Mouse (Mus musculus): ENCODE measurements at regions not wholly inside any gene's neighbourhood (a gene's known extent, or its start where the extent isn't known, plus 50 kb on each side); places are given as distances from the start of the nearest gene placed in this dataset.

- no peak for DNase-seq
These were observed 1760.2 kb upstream of the Acvr2a start for GRCm38 (mm10) chr2:47053689-47054088.

GRCm38 (mm10) chr2:47074191-47074590 is 1739.7 kb upstream of the Acvr2a start:
- no peak for DNase-seq

GRCm38 (mm10) chr2:47075225-47075624 is 1738.7 kb upstream of the Acvr2a start:
- no peak for DNase-seq

GRCm38 (mm10) chr2:47088635-47089034 is 1725.3 kb upstream of the Acvr2a start:
- DNase-seq = no peak

GRCm38 (mm10) chr2:47095993-47096392 is 1717.9 kb upstream of the Acvr2a start:
- DNase-seq = peak; percentile 12

- no peak for DNase-seq
These were observed 1674.5 kb upstream of the Acvr2a start for GRCm38 (mm10) chr2:47139435-47139834.

GRCm38 (mm10) chr2:47184067-47184802 is 1629.7 kb upstream of the Acvr2a start:
- DNase-seq = no peak
